Mouse (Mus musculus) cortical plate, adult 2 months (tissue): ENCODE data around the gene Tubb5. TPM values are rescaled to one million over a fixed set of nuclear protein-coding genes. Genes with fewer than 3 reads are reported as not detected.
A peak's percentile ranks its signal among the peaks of the same experiment; 100 is the strongest.

ENCODE experiments used
- H3K27ac ChIP-seq: fragments of 200-500 bp; 2 replicates; pipeline ENCODE4 v1.5.1; 2012; ENCODE audit warnings: low read length, control low read depth, inconsistent platforms; ENCODE audit not compliant: insufficient read depth
- H3K4me1 ChIP-seq: fragments of 200-500 bp; 2 replicates; pipeline ENCODE4 v1.6.1; 2011; ENCODE audit warnings: low read length; ENCODE audit not compliant: control insufficient read depth, insufficient read depth
- H3K4me3 ChIP-seq: fragments of 200-500 bp; 2 replicates; pipeline ENCODE4 v1.5.1; 2011; ENCODE audit warnings: mild to moderate bottlenecking, low read length, control low read depth; ENCODE audit not compliant: insufficient read depth
- CTCF ChIP-seq: fragments of 200-500 bp; IDR thresholded peaks from 2 replicates; pipeline ENCODE4 v1.5.1; 2011; ENCODE audit warnings: mild to moderate bottlenecking, control low read depth, low read length; ENCODE audit not compliant: insufficient read depth; ENCODE audit errors: extremely low read depth
- POLR2A ChIP-seq: fragments of 200-500 bp; IDR thresholded peaks from 2 replicates; pipeline ENCODE4 v1.6.1; 2011; ENCODE audit warnings: mild to moderate bottlenecking, low read length, control low read depth; ENCODE audit not compliant: insufficient read depth; ENCODE audit errors: extremely low read depth
- polyA plus RNA-seq: library from polyadenylated mRNA; depleted of rRNA; stranded (reverse); fragments of >200 nt; gene quantifications from 2 replicates; pipeline ENCODE4 v1.2.3, GENCODE M21; 2012; rRNA removed

The Tubb5 gene
- polyA plus RNA-seq: 453 and 474 TPM in 2 replicates

DNA sequence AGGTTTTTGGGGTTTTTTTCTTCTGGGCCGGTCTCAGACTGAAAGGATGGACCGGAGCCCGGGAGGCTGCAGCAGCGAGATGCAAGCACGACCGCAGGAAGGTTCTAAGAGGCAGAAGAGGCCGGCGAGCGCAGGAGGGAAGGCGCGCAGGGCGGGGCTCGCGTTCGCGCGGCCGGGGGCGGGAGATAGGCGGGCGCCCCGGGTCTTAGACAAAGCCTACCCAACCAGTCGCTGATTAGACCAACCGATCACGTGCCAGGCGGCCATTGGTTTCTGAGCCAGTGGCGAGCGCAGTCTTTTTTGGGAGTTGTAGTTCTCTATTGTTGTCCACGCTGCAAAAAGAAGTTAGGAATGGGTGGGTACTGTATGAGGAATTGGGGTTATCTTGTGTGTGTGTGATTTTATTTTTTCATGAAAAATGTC, at the start of gene Tubb5:
TSS of gene Tubb5 (minus strand) at position 185 of the 423 bp plus-strand sequence.
- TF ChIP-seq CTCF: no peak
- peak; percentile 96 for TF ChIP-seq POLR2A
- H3K4me3 ChIP-seq: peak within 1 kb of the TSS; percentile 75
- H3K4me1 ChIP-seq: peaks cover 3% of the 10 kb centered on the region; the same call in 1 of the 2 replicates
- H3K27ac ChIP-seq: peak within 1 kb of the TSS; percentile 83

DNA sequence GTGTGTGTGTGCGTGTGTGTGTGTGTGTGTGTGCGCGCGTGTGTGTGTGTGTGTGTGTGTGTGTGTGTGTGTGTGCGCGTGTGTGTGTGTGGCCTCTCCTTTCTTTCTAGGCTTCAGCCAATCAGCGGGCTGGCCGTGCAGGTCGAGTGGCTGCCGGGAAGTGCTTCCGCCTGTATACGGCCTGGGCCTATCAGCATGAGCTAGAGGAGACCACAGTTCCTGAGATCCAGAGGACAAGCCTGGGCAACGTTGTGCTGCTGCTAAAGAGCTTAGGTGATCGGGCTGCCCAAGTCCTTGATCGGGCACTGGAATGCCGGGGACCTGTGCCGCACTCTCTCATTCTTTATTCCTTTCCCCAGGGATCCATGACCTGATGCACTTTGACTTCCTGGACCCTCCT, 49.6 kb upstream of the Tubb5 start:
- Histone ChIP-seq H3K4me3 (no peak overlapping the region), H3K4me1 (no peaks in the 10 kb centered on the region), H3K27ac (no peak overlapping the region)
- no peak for TF ChIP-seq POLR2A
- no peak for TF ChIP-seq CTCF

GRCm38 (mm10) chr17:35883777-35884176, 45.7 kb upstream of the Tubb5 start:
- Histone ChIP-seq H3K27ac (no peak overlapping the region), H3K4me1 (peaks cover 3% of the 10 kb centered on the region), H3K4me3 (no peak overlapping the region)
- TF ChIP-seq CTCF (no peak), POLR2A (no peak)

DNA sequence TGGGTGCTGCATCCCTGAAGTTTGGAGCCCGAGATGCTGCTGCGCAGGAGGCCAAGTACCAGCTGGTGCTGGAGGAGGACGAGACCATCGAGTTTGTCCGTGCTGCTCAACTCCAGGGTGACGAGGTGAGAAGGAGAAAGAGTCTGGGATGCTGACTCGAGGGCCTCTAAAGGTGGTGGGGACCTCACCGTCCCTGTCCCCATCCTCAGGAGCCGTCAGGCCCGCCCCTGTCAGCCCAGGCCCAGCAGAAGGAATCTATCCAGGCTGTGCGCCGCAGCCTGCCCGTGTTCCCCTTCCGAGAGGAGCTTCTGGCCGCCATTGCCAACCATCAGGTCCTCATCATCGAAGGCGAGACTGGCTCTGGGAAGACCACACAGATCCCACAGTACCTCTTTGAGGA, 44.8 kb upstream of the Tubb5 start:
- H3K27ac ChIP-seq: no peak overlapping the region
- no peak overlapping the region for H3K4me3 ChIP-seq
- no peak for TF ChIP-seq CTCF
- no peak for TF ChIP-seq POLR2A
- peaks cover 3% of the 10 kb centered on the region for H3K4me1 ChIP-seq

GRCm38 (mm10) chr17:35879245-35880057, 41.3 kb upstream of the Tubb5 start, which contains the start of gene Dhx16:
Gene Dhx16 (plus strand): TSS chr17:35879819.
- peak; percentile 76 for TF ChIP-seq CTCF
- peak; percentile 60; the same call in 1 of the 2 replicates for TF ChIP-seq POLR2A
- Histone ChIP-seq H3K4me1 (peaks cover 3% of the 10 kb centered on the region), H3K4me3 (peak within 1 kb of the TSS; percentile 53), H3K27ac (no peak within 1 kb of the TSS)

- Histone ChIP-seq H3K27ac (no peak overlapping the region), H3K4me1 (no peaks in the 10 kb centered on the region), H3K4me3 (no peak overlapping the region)
- no peak for TF ChIP-seq CTCF
- TF ChIP-seq POLR2A: no peak
These were observed 36.6 kb upstream of the Tubb5 start for GRCm38 (mm10) chr17:35874721-35875120.

- Histone ChIP-seq H3K27ac (no peak overlapping the region), H3K4me1 (no peaks in the 10 kb centered on the region), H3K4me3 (no peak overlapping the region)
- TF ChIP-seq POLR2A (no peak), CTCF (peak; percentile 82)
These were observed 35.8 kb upstream of the Tubb5 start for GRCm38 (mm10) chr17:35873774-35874519.

DNA sequence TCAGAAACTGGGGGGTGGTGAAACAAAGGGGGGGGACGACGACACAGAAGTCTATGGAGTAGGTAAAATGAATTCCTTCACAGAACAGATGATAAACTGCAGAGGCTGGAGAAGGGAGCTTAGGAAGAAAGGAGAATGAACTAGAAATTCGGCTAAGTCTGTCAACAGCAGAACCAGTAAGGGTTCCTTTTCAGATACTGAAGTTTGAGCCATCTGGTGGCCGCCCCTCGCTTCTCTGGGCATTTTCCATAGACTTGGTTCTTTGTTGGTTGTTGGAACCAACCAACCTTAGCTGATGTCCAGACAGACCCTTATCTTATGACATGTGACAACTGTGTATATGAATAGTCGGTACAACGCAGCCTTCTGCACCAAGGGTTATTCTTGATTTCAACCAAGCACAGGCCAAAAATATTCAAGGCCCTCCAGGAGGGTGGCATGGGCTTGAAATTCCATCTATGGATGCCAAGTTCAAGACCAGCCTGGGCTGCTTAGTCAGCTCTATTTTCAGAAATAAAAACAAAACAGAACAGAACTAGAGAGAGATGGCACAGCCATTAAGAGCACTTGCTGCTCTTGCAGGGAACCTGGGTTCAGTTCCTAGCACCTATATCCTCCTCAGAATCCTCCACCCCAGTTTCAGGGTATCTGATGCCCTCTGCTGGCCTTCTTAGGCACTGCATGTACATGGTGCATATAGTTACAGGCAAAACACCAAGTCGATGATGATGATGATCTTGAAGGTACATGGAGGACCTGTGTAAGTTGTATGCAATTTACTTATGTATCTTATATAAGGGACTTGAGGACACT, 33.0 kb upstream of the Tubb5 start:
- TF ChIP-seq CTCF (peak; percentile 20; the same call in 1 of the 2 replicates), POLR2A (no peak)
- H3K4me3 ChIP-seq: no peak overlapping the region
- peaks cover 2% of the 10 kb centered on the region; the same call in 1 of the 2 replicates for H3K4me1 ChIP-seq
- H3K27ac ChIP-seq: 0 out of 2 replicates have a peak overlapping the region, but pooled peaks have one; percentile 12

DNA sequence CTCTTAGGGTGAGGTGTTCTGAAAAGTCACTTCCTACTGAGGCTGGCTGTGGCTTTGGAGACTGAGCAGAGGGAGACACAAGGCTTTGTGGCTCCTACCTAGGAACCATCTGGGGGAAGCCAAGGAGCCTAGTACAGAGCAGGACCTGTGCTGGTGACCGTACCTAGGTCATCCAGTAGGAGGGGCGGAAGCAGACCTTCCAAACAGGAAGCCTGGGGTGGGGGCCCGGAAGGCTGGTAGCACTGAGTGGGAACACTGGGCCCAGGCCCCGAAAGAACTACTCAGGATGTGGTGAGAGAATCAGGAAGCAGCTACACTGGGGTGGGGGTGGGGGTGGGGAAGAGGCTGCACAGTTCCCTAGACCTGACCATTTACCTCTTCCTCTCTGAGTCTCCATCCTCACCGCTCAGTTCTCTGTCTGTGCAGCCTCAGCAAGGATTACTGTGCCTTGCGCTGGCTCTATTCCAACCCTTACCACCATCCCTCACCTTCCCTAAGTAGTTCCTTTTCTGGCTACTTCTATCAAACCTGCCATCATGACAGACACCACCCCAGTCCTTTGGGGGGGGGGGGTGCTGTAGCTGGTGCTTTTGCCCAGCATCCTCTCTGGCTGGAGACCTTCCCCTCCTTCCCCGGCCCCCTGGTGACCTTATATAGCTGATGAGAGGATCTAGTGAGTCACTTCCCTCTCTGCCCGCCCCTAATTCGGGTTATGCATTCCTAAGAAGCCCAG, 32.2 kb upstream of the Tubb5 start:
- TF ChIP-seq CTCF: no peak
- no peak for TF ChIP-seq POLR2A
- peaks cover 3% of the 10 kb centered on the region; the same call in 1 of the 2 replicates for H3K4me1 ChIP-seq
- H3K4me3 ChIP-seq: 0 out of 2 replicates have a peak overlapping the region, but pooled peaks have one; percentile 49
- peak overlapping the region; percentile 72 for H3K27ac ChIP-seq
